Mouse (Mus musculus): ENCODE results near the gene Mybpc1. TPM values are rescaled to one million over a fixed set of nuclear protein-coding genes. Genes with fewer than 3 reads are reported as not detected.

Gene Mybpc1
- polyA plus RNA-seq, 1 experiment: 18.9 TPM

DNA sequence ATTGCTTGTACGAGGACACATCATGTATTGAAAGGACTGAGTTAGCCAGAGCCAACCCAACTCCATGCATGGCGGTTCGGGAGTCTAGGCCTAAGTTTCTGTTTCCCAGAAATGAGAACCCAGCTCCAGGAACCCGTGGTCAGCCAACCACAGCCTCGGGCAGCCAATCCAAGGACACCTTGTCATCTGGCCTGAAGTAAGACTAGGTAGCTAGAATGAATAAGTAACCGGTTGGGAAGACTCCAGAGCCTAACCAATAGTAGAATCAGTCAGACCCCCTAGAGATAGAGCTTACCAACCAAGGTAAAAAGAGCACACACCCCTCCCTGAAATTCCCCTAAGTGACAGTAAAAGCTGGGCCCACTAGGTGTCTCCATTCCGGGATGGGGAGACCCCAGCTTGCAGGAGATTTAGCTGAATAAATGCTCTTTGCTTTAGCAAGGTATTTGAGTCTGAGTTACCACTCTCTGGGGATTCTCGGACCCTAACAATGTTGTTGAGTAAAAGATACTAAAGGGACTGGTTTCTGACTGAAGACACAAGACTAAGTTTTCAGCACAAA, 91.3 kb downstream of the Mybpc1 start:
- peaks cover 12% of the 10 kb centered on the region for H3K4me1 ChIP-seq (ENCODE audit: control insufficient read depth, insufficient read depth, insufficient read length, low read length)
- H3K27ac ChIP-seq (replicated peaks; ENCODE audit: low read depth, low read length): peak overlapping the region; percentile 95
- no peak overlapping the region for H3K4me3 ChIP-seq (ENCODE audit: insufficient read depth, low read depth, low read length)

DNA sequence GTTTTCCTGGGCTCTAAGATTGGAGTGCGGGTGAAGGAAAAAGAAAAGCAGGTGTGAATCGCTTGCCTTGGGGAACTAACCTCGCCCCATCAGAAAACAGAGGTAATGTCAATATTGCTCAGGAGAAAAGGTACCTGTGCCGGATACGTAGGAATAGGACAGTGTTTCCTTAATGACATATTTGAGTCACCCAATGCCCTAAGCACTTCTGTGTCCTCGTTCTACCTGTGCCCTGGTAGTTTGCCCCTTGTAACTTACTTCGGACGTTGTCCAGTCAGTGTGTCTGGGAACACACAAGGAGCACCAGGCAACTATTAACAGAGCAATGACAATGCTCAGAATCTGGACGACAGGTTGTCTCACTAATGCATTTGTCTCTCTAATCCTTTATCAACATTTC, 93.6 kb downstream of the Mybpc1 start:
- H3K4me1 ChIP-seq (ENCODE audit: control insufficient read depth, insufficient read depth, insufficient read length, low read length): peaks cover 15% of the 10 kb centered on the region
- peak overlapping the region; percentile 91 for H3K27ac ChIP-seq (replicated peaks; ENCODE audit: low read depth, low read length)
- H3K4me3 ChIP-seq (ENCODE audit: insufficient read depth, low read depth, low read length): no peak overlapping the region

DNA sequence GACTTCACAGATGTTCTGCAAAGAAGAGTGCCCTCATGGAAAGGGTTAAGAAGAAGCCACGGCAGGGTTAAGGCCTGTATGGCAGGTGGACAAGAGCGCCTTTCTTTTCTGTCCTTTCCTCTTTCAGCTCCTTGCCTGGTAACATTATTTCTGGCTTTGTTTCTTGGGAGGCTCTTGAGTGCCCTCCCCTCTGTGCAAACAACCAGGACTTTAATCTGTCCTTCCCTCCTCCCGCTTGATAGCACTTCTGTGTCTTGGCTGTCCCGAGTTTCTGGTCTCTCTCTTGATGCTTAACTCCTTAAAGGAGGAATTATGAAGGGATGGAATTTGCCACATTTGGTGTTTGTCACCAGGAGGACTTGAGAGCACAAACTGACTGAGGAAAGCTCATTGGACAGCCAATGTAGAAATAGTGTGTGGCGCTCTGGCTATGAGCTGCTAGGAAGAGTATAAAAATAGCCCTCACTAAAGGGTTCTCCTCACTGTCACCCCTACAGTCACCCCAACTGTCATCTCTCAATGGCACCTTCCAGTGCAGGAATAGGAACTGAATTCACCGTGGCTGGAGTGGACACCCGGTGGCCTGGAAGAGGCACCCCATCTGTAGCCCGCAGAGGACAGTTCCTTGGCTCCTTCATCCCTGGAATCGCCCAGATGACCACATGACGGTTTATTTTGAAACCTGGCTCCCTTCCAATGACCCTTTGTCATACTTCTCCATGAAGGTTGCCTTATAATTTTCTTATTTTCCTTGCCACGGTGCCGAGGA, 94.3 kb downstream of the Mybpc1 start:
- peak overlapping the region; percentile 91 for H3K27ac ChIP-seq (replicated peaks; ENCODE audit: low read depth, low read length)
- H3K4me1 ChIP-seq (ENCODE audit: control insufficient read depth, insufficient read depth, insufficient read length, low read length): peaks cover 15% of the 10 kb centered on the region
- H3K4me3 ChIP-seq (ENCODE audit: insufficient read depth, low read depth, low read length): no peak overlapping the region

DNA sequence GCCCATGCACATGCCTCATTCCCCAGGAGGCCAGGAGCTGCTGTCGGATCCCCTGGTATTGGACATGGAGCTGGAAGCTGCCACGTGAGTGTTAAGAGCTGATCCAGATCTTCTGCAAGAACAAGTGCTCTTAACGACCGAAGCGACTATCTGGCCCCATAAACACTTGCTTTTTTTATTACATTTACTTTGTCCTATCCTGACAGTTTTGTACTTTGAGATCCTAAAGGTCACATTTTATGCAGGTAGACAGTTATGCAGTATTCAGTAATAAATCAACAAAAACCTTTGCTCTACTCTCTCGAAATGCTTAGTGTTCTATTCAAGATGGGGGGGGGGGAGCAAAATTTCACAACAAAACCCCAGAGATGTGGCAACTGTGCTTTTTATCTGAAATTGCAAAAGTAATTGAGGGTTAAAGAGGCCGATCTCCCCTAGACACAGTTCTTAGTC, 97.2 kb downstream of the Mybpc1 start:
- Histone ChIP-seq H3K27ac (replicated peaks; ENCODE audit: low read depth, low read length) (peak overlapping the region; percentile 94), H3K4me3 (ENCODE audit: insufficient read depth, low read depth, low read length) (no peak overlapping the region), H3K4me1 (ENCODE audit: control insufficient read depth, insufficient read depth, insufficient read length, low read length) (peaks cover 15% of the 10 kb centered on the region)

DNA sequence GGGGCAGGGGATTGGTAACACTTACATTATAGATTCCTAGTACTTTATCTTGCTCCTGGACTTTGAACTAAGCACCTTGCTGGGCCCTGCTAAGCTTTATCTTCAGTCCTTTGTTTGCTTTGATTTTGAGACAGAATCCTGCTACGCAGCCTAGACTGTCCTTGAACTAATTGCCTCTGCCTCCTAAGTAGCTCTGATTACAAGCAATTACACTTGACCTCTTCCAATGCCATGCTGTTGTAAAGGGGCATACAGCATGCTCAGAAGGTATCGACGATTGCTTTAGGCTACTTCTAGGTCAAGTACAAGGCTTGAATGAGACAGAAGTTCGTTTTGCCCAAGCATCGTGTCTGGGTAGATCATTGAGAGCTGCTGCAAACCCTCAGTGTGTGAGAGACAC, 99.7 kb downstream of the Mybpc1 start:
- Histone ChIP-seq H3K27ac (replicated peaks; ENCODE audit: low read depth, low read length) (peak overlapping the region; percentile 20), H3K4me1 (ENCODE audit: control insufficient read depth, insufficient read depth, insufficient read length, low read length) (peaks cover 7% of the 10 kb centered on the region; the same call in 1 of the 2 replicates), H3K4me3 (ENCODE audit: insufficient read depth, low read depth, low read length) (no peak overlapping the region)

DNA sequence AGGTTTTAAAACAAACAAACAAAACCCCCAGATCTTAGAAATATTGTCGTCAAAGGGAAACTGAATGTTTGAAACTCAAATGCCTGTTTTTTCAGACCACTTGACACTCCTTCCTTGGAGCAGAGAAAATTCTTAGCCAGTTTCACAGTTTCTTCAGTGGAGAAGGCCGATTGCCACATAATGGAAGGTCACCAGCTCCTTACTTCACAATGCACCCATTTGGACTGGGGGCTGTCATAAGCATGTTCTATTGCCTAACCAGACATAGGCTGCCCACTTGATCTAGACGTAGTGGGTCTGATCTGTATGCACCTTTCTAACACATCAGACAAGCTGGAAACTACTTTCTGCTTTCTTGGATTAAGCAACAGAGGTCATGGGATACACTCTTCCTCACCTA, 100.5 kb downstream of the Mybpc1 start:
- Histone ChIP-seq H3K4me1 (ENCODE audit: control insufficient read depth, insufficient read depth, insufficient read length, low read length) (peaks cover 3% of the 10 kb centered on the region; the same call in 1 of the 2 replicates), H3K4me3 (ENCODE audit: insufficient read depth, low read depth, low read length) (peak overlapping the region; percentile 34), H3K27ac (replicated peaks; ENCODE audit: low read depth, low read length) (peak overlapping the region; percentile 91)

DNA sequence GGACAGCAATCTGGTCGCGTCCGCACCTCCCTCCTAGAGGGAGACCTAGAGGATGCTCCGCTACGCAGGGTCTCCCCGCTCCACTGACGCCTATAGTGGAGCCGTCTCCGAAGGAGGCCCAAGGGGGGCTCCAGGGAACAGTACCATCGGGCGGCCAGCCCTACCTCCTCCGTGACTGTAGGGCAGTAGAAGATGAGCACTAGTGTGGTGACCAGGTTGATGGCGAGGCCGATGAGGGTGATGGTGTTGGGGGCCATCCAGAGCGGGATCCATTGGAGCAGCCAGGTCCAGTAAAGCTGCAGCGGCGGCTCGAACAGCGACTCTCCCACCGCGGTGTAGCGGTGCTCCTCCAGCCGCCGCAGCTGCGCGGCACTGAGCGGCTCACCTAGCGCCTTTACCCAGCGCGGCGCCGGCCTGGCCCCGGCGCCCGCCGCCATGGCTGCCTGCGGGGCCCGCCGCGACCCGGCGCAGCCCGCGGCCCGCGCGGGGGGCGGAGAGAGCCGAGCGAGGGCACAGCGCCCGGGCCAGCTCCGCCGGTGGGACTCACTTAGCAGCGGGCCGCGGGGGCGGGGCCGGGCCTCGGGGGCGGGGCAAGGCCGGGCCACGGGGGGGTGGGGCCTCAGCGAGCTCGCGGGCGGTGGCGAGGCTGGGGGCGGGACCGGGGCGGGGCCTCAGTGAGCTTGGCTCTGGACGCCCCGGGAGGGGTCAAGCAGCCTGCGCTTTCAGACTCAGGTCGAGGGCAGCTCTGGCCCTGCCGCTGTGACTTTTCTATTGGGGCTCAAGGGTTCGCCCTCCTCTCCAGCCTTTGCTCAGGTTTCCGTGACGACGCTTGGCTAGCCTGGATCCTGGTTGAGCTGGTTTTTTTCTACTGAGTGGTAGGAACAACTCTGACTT, 101.3 kb downstream of the Mybpc1 start, which contains the start of gene Chpt1:
Chpt1 (minus strand) TSS at position 653 of the 894 bp plus-strand sequence.
- H3K4me3 ChIP-seq (ENCODE audit: insufficient read depth, low read depth, low read length): peak within 1 kb of the TSS; percentile 100

DNA sequence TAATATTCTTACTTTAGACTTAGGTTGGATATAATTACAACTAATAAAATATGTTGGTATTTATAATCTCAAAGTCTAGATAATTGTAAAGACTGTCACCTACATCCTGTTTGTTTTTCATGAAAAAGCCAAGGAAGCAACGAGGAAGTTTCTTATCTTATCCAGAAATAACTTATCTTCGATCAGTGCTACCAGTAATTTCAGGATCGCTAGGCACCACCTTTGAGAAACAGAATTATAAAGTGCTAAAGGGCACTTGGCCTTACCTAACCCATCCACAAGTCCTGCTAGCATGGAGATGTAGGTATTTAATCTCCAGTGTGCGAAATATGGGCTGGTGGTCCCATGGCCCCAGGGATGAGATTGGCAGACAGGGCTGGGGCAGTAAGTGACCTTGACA, 102.0 kb downstream of the Mybpc1 start:
- peak overlapping the region; percentile 76 for H3K27ac ChIP-seq (replicated peaks; ENCODE audit: low read depth, low read length)

More for the DNA sequence above, 101.3 kb downstream of the Mybpc1 start, which contains the start of gene Chpt1:
- Histone ChIP-seq H3K4me1 (ENCODE audit: control insufficient read depth, insufficient read depth, insufficient read length, low read length) (peaks cover 3% of the 10 kb centered on the region; the same call in 1 of the 2 replicates), H3K27ac (replicated peaks; ENCODE audit: low read depth, low read length) (peak within 1 kb of the TSS; percentile 91)

DNA sequence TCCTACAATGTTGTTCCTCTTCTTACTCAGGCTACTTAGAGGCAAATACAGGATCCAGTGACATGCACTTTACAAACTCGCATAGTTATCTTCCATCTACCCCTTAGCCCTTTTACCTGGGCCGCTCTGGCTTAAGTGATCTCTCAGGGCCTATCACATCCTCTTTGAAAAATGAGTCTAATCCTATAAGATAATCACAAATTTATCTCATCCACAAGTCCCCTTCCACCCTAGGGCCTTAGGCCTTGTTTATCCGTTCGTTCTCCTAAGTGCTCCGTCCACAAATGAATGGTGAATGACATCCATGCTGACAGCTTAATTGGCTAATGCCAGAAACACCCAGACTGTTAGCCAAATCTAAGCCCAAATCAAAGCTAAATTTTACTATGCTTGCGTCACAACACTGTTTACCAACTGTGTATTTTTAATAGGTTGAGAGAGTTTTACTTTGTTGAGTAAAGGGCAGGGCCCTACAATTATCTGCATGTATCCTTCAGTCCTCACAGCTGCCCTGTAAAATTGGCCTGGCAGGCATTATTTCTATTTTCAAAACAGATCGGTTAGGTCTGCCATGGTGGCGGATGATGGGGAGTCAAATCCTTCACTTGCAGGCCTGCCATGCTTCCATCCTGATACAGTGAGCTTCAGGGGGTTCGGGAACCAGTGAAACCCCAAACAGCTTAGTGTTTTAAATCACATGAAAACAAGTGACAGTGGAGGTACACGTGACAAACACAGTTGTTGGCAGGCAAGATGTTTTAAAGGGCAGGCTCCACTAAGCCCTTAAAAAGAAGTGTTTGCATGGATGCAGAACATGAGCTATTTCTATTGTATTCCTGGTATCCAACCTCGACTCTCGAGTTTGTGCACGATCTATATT, 102.8 kb downstream of the Mybpc1 start:
- no peaks in the 10 kb centered on the region for H3K4me1 ChIP-seq (ENCODE audit: control insufficient read depth, insufficient read depth, insufficient read length, low read length)
- H3K27ac ChIP-seq (replicated peaks; ENCODE audit: low read depth, low read length): peak overlapping the region; percentile 71
- H3K4me3 ChIP-seq (ENCODE audit: insufficient read depth, low read depth, low read length): peak overlapping the region; percentile 63

More for the DNA sequence above, 102.0 kb downstream of the Mybpc1 start:
- peak overlapping the region; percentile 100 for H3K4me3 ChIP-seq (ENCODE audit: insufficient read depth, low read depth, low read length)
- H3K4me1 ChIP-seq (ENCODE audit: control insufficient read depth, insufficient read depth, insufficient read length, low read length): no peaks in the 10 kb centered on the region

DNA sequence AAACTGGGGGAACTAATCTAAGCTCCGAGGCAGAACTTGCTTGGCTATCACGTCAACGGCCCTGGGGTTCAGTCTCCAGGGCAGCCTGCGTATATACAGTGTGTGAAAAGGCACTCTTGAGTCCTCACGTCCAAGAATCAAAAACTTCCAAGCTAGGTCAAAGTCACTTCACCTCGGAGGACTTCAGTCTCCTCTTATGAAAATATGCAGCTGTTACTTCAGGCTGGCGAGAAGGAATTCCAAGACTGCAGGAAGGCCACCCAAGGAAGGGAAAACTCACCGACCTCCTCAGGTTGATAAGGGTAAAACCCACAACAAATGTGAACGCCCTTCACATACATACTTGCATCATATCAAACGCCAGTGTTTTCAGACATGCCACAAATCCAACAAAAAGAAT, 103.6 kb downstream of the Mybpc1 start:
- peak overlapping the region; percentile 62 for H3K27ac ChIP-seq (replicated peaks; ENCODE audit: low read depth, low read length)
- peak overlapping the region; percentile 63 for H3K4me3 ChIP-seq (ENCODE audit: insufficient read depth, low read depth, low read length)

DNA sequence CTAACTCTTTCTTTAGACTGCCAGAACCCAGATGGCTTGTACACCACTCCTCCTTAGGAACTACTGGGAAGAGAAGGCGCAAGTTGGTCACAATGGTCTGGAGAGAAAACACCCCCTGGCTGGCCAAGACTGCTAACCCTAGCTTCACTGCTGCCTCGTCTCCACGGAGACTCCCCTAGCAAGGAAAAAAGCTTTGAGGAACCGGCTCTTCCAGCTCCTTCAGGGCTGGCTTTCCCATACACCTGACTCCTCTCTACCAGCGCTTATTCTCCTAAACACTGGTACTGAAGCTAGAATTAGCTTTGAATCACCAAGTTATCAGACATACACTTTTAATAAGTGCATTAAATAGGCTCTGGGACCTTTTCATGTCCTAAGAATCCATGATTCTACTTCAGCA, 105.0 kb downstream of the Mybpc1 start:
- Histone ChIP-seq H3K27ac (replicated peaks; ENCODE audit: low read depth, low read length) (peak overlapping the region; percentile 62; the same call in 1 of the 2 replicates), H3K4me1 (ENCODE audit: control insufficient read depth, insufficient read depth, insufficient read length, low read length) (peaks cover 10% of the 10 kb centered on the region; the same call in 1 of the 2 replicates), H3K4me3 (ENCODE audit: insufficient read depth, low read depth, low read length) (peak overlapping the region; percentile 63)

More for the DNA sequence above, 103.6 kb downstream of the Mybpc1 start:
- peaks cover 3% of the 10 kb centered on the region; the same call in 1 of the 2 replicates for H3K4me1 ChIP-seq (ENCODE audit: control insufficient read depth, insufficient read depth, insufficient read length, low read length)

DNA sequence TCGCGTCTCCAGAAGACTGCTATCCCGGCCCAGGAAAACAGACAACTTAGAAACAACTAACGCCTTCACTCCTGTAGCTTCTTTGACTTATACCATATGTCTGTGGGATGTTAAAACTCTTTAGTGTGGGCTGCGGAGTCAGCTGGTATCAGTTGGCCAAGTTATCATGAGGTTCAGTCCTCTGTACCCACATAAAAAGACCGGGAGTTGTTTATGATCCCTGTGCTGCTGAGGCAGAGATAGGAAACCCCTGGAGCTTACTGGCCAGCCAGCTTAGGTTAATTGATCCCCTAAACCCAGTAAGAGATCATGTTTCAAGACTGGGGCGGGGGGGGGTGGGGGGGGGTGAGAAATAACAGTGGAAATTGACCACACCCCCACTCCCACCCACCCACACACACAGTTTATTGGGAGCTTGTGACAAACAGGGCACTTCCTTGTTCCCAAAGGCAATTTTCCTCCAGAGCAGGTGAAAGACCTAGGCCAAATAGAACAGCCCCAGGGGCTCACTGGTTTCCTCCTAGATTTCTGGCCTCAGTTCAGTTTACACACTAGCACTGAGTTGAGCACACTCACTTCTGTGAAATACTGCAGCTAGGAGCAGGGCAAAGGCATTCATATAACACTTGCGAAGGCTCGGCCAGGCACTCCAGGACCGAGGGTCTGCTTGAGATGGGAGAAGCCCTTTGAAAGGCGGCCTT, 107.9 kb downstream of the Mybpc1 start:
- no peak overlapping the region for H3K4me3 ChIP-seq (ENCODE audit: insufficient read depth, low read depth, low read length)
- H3K27ac ChIP-seq (replicated peaks; ENCODE audit: low read depth, low read length): no peak overlapping the region
- H3K4me1 ChIP-seq (ENCODE audit: control insufficient read depth, insufficient read depth, insufficient read length, low read length): peaks cover 10% of the 10 kb centered on the region; the same call in 1 of the 2 replicates

DNA sequence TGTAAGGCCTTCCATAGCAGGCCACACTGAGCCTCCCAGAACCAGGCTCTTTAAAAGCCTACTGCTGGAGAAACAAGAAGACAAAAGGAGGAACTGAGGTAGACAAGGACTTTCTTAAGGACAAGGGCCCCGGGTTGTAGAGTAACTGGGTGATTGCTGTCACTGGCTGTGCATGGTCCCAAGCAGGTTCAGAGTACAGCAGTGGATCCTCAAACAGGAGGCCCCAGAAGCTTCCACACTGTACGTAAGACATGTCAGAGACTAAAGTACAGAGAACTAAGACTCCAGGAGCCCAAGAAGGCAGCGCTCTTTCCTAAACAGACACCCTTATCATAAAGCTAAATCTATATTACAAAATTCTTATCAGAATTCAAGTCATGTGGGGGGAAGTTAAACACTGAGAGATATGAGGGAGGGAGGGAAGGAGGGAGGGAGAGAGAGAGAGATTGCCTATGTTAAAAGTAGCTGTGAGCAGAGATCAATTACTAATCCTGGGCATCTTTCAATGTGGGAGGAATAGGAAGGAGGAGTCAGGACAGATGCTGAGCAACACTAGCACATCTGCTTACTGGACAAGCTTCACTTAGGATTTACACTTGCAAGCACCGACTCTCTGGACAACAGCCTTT, 109.9 kb downstream of the Mybpc1 start:
- H3K4me1 ChIP-seq (ENCODE audit: control insufficient read depth, insufficient read depth, insufficient read length, low read length): peaks cover 10% of the 10 kb centered on the region
- no peak overlapping the region for H3K27ac ChIP-seq (replicated peaks; ENCODE audit: low read depth, low read length)
- no peak overlapping the region for H3K4me3 ChIP-seq (ENCODE audit: insufficient read depth, low read depth, low read length)
